Mouse (Mus musculus) liver, embryonic 18 days (tissue): ENCODE data around the gene Gm40193. TPM values are rescaled to one million over a fixed set of nuclear protein-coding genes. Genes with fewer than 3 reads are reported as not detected.

Source experiments
- polyA plus RNA-seq: library from polyadenylated mRNA; depleted of rRNA; stranded (reverse); fragments of >200 nt; gene quantifications from 2 replicates; pipeline ENCODE4 v1.2.3, GENCODE M21; 2012; rRNA removed

Gm40193 gene
- polyA plus RNA-seq, result not detected in 2 replicates

DNA sequence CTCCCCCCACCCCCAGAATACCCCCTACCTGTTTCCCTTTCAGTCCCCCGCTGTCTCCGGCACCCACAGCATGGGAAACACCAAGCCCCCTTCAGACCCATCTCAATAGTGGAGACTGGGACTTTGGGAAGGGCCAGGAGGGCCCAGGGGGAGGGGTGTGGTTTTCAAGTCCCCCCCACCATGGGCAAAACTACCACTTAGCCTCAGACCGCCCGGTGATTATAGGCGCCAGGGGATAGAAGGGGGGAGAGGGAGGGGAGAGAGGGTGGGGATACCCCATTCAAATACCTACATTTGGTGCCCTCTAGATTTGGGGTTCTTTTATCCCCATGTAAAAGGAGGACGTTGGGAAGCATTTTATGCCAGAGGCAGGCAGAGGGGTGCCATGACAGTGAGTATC lies at the start of gene Gm40193:
TSS of gene Gm40193 (minus strand) at position 101 of the 400 bp plus-strand sequence.

GRCm38 (mm10) chr11:70562287-70562994 lies 29.7 kb upstream of the Gm40193 start, which contains the start of gene Mink1:
Gene Mink1 (plus strand): TSS chr11:70562881.

DNA sequence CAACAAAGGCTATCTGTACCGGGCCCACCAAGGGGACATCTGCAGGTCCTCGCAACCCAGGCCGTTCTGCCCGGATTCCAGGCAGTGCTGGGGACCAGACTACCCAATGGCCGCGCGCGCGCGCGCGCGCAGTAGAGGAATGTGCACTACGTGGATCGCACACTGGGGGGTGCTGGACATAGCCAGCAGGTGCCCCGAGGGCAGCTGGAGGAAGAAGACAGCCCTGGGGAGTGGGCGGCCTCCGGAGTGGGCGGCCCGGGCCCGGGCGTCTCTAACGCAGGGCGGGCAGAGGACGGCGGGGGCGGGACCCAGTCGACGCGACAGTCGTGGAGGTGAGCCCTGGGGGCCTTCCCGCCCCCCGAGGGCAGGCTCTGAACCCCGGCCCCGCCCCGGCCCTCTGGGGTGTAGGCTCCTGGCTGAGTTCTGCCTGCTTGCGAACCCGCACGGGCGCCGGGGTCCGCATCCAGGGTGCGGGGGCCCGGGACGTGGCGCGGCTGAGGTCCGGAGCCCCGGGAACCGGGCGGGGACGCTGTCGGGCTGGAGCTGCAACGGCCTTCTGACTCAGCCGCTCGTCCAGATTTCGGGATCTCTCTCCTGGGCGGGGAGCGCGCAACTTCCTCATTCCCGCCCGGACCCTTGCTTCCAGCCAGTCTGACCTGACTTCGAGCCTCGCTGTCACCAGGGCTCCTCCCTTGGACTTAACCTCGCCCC lies 7.3 kb upstream of the Gm40193 start, which contains the start of gene Pld2:
TSS of gene Pld2 (plus strand) at position 188 of the 711 bp plus-strand sequence.

GRCm38 (mm10) chr11:70525184-70525678 lies 7.5 kb downstream of the Gm40193 start, which contains the start of gene Psmb6:
Gene Psmb6 (plus strand): TSS chr11:70525367.

GRCm38 (mm10) chr11:70518923-70519322 lies 13.8 kb downstream of the Gm40193 start, which contains the start of gene Gltpd2:
Gene Gltpd2 (plus strand): TSS chr11:70519196.

GRCm38 (mm10) chr11:70514288-70514687 lies 18.5 kb downstream of the Gm40193 start, which contains the start of gene Vmo1:
Gene Vmo1 (minus strand): TSS chr11:70514616.

DNA sequence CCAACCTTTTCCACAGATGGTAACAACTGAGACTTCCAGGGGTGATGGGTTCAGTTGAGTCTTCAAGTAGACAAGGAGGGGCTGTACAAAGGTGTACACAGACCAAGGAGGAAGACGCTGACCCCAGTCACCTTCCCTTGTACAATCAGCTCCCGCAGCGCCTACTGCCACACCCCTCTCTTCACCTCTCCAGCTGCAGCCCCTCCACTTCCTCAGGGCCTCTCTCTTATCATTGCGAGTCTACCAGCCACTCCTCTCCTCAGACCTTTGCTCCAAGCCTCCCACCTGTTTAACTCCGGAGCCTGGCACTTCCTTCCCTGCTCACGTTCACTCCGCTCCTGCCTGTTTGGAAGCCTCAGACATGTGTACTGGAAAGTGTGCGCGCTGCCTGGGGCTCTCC lies 27.8 kb downstream of the Gm40193 start, which contains the start of gene Tm4sf5:
TSS of gene Tm4sf5 (plus strand) at position 275 of the 400 bp plus-strand sequence.

Other genes starting within 250 kb of the Gm40193 start
- gene Alox12e, start 210.3 kb downstream of the Gm40193 start, polyA plus RNA-seq, result 0.07 and 0.15 TPM in 2 replicates
- gene Alox15, start 180.9 kb downstream of the Gm40193 start, polyA plus RNA-seq, result 2.7 and 4.3 TPM in 2 replicates
- 6.3 and 7.7 TPM in 2 replicates for gene Pelp1, start 122.9 kb downstream of the Gm40193 start, polyA plus RNA-seq
- 38.7 and 50.6 TPM in 2 replicates for gene Arrb2, start 100.3 kb downstream of the Gm40193 start, polyA plus RNA-seq
- gene Med11, start 81.0 kb downstream of the Gm40193 start, polyA plus RNA-seq, result 13.6 and 15.2 TPM in 2 replicates
- 0.85 and 0.97 TPM in 2 replicates for gene Zmynd15, start 73.5 kb downstream of the Gm40193 start, polyA plus RNA-seq
- 6.0 and 7.3 TPM in 2 replicates for gene Cxcl16, start 73.0 kb downstream of the Gm40193 start, polyA plus RNA-seq
- 0.95 and 1.3 TPM in 2 replicates for gene Tm4sf5, start 27.7 kb downstream of the Gm40193 start, polyA plus RNA-seq
- 0.49 and 0.77 TPM in 2 replicates for gene Vmo1, start 18.3 kb downstream of the Gm40193 start, polyA plus RNA-seq
- gene Gltpd2, start 13.7 kb downstream of the Gm40193 start, polyA plus RNA-seq, result 20.0 TPM in 2 replicates
- 144 and 153 TPM in 2 replicates for gene Psmb6, start 7.6 kb downstream of the Gm40193 start, polyA plus RNA-seq
- 4.7 and 5.0 TPM in 2 replicates for gene Pld2, start 7.1 kb upstream of the Gm40193 start, polyA plus RNA-seq
- gene Mink1, start 29.9 kb upstream of the Gm40193 start, polyA plus RNA-seq, result 16.6 and 23.7 TPM in 2 replicates
- not detected in 2 replicates for gene 4930544D05Rik, start 82.9 kb upstream of the Gm40193 start, polyA plus RNA-seq
- 0.08 and 0.17 TPM in 2 replicates for gene Chrne, start 86.3 kb upstream of the Gm40193 start, polyA plus RNA-seq
- 2.2 and 2.8 TPM in 2 replicates for gene Gp1ba, start 106.2 kb upstream of the Gm40193 start, polyA plus RNA-seq
- gene Rnf167, start 114.3 kb upstream of the Gm40193 start, polyA plus RNA-seq, result 50.1 and 53.4 TPM in 2 replicates
- gene Slc25a11, start 114.5 kb upstream of the Gm40193 start, polyA plus RNA-seq, result 72.3 and 79.7 TPM in 2 replicates
- 372 and 387 TPM in 2 replicates for gene Pfn1, start 121.7 kb upstream of the Gm40193 start, polyA plus RNA-seq
- gene Eno3, start 124.3 kb upstream of the Gm40193 start, polyA plus RNA-seq, result 4.5 and 4.8 TPM in 2 replicates
- 41.6 and 44.2 TPM in 2 replicates for gene Spag7, start 136.5 kb upstream of the Gm40193 start, polyA plus RNA-seq
- 3.3 and 4.2 TPM in 2 replicates for gene Camta2, start 155.2 kb upstream of the Gm40193 start, polyA plus RNA-seq
- 2.8 and 2.9 TPM in 2 replicates for gene Inca1, start 167.2 kb upstream of the Gm40193 start, polyA plus RNA-seq
- 13.2 and 15.3 TPM in 2 replicates for gene Kif1c, start 167.6 kb upstream of the Gm40193 start, polyA plus RNA-seq
- 1.1 TPM in 2 replicates for gene Zfp3, start 231.3 kb upstream of the Gm40193 start, polyA plus RNA-seq